Mouse (Mus musculus) E14TG2a.4 (cell line): Measurements from ENCODE around the gene Hic2.

ENCODE experiments used
- CTCF ChIP-seq: conservative IDR thresholded peaks from 2 replicates; pipeline ENCODE4 v1.5.1; 2014; ENCODE audit warnings: low read length
- NANOG ChIP-seq: IDR thresholded peaks from 2 replicates; pipeline ENCODE4 v1.6.1; 2014; ENCODE audit warnings: borderline replicate concordance, low read length, mixed read lengths

DNA sequence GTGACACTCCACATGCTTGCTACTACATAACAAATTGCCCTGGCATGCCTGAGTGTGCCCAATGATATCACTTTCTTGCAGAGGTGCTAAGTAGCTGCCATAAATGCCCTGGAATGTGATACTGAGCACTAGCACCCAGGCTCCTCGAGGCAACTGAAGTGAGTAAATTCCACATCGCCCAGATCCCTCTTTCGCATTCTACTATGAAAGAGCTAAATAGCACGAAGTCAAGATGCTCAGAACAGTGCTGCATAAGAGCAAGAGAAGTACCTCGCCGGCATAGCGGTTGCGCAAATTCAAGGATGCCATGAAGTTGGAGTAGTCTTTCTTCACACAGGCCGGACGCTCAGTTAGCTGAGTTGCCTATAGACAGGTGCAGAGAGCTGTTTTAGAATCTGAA lies 75.7 kb downstream of the Hic2 start:
- no peak for TF ChIP-seq CTCF
- no peak for TF ChIP-seq NANOG
